ENCODE assay signal across 10 mouse cellular contexts in the genomic region with DNA sequence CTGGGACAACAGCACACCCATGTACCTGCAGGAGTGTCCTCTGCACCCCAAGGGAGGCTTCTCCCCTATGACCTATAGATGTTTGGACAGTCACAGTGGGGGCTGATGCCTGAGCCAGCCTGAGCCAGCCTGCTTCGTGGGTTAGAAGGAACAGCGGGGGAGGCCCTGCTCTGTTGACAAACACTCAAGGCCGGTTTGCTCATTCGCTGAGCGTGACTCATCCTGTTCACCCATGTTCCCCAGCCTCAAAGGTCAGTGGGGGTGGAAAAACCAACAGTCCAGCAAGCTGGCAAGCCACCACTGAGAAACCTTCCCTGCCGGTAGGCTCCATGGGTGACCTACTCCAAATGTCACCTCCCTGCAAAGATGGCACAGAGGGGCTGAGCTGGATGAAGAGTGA. TPM values are rescaled to one million over a fixed set of nuclear protein-coding genes. Genes with fewer than 3 reads are reported as not detected.
DNase-seq lines count a peak whose midpoint lies in the region; ATAC-seq lines count a peak whose summit lies in the region.
"Had no signal": no experiment of that assay in that cellular context is flagged by ENCODE, and none has a peak within 500 bp of the region (broad histone marks: within the 10 kb centered on the region; RNA-seq: fewer than 3 reads in every experiment).

No protein-coding gene starts in this region.

- H3K9me3 ChIP-seq in stomach, embryonic 16.5 days (replicated peaks; ENCODE audit: control insufficient read depth, low read length): no peaks in the 10 kb centered on the region
- H3K9me3 ChIP-seq in forebrain, embryonic 14.5 days (replicated peaks; ENCODE audit: control insufficient read depth, low read length): no peaks in the 10 kb centered on the region
- no peaks in the 10 kb centered on the region for H3K9me3 ChIP-seq in forebrain, embryonic 15.5 days

- DNase-seq in cerebellum, adult 18-20 months: peak; percentile 62 to 72
- no peak for DNase-seq in cerebellum, postnatal 10 days
- DNase-seq in cerebellum, adult 8-10 months: peak; percentile 56
- DNase-seq in liver: peak; percentile 63
- DNase-seq in forebrain, embryonic 14.5 days (ENCODE audit: low spot score): no peak
- DNase-seq: heart, postnatal 10 days; thymus, postnatal 36 days had no signal

- H3K27me3 ChIP-seq in stomach, embryonic 16.5 days (ENCODE audit: control insufficient read depth, insufficient read depth, low read length): no peaks in the 10 kb centered on the region
- H3K27me3 ChIP-seq in forebrain, embryonic 14.5 days (replicated peaks; ENCODE audit: control insufficient read depth, insufficient read depth, low read length): no peaks in the 10 kb centered on the region
- no peaks in the 10 kb centered on the region for H3K27me3 ChIP-seq in forebrain, embryonic 15.5 days

- WGBS in stomach, embryonic 16.5 days: 42% methylated on average over 6 of the region's 6 CpGs
- 82% methylated on average over 6 of the region's 6 CpGs for WGBS in forebrain, embryonic 14.5 days
- 81% methylated on average over 6 of the region's 6 CpGs for WGBS in forebrain, embryonic 15.5 days

- H3K36me3 ChIP-seq in stomach, embryonic 16.5 days (ENCODE audit: control insufficient read depth, insufficient read depth, low read length): no peaks in the 10 kb centered on the region
- H3K36me3 ChIP-seq in forebrain, embryonic 14.5 days (ENCODE audit: control insufficient read depth, insufficient read depth, low read length): 0 out of 2 replicates have a peak, but pooled peaks cover 4% of the 10 kb centered on the region
- peaks cover 4% of the 10 kb centered on the region; the same call in 1 of the 2 replicates for H3K36me3 ChIP-seq in forebrain, embryonic 15.5 days

- no peak overlapping the region for H3K9ac ChIP-seq in stomach, embryonic 16.5 days (ENCODE audit: low read length)
- no peak overlapping the region for H3K9ac ChIP-seq in forebrain, embryonic 14.5 days (ENCODE audit: low read length)
- H3K9ac ChIP-seq in forebrain, embryonic 15.5 days (replicated peaks): no peak overlapping the region

- no peak overlapping the region for H3K27ac ChIP-seq in stomach, embryonic 16.5 days (ENCODE audit: low read length)
- H3K27ac ChIP-seq in forebrain, embryonic 14.5 days (ENCODE audit: low read depth, low read length): no peak overlapping the region
- no peak overlapping the region for H3K27ac ChIP-seq in forebrain, embryonic 15.5 days (replicated peaks)

- no peak overlapping the region for H3K4me3 ChIP-seq in stomach, embryonic 16.5 days (replicated peaks; ENCODE audit: low read length)
- H3K4me3 ChIP-seq in forebrain, embryonic 14.5 days (ENCODE audit: low read depth, low read length): no peak overlapping the region
- H3K4me3 ChIP-seq in forebrain, embryonic 15.5 days: no peak overlapping the region

- no peak overlapping the region for H3K4me2 ChIP-seq in stomach, embryonic 16.5 days (ENCODE audit: low read depth, low read length)
- H3K4me2 ChIP-seq in forebrain, embryonic 14.5 days (ENCODE audit: low read length): no peak overlapping the region
- no peak overlapping the region for H3K4me2 ChIP-seq in forebrain, embryonic 15.5 days (replicated peaks)

- peaks cover 13% of the 10 kb centered on the region; the same call in 1 of the 2 replicates for H3K4me1 ChIP-seq in stomach, embryonic 16.5 days (ENCODE audit: control insufficient read depth, insufficient read depth, low read length)
- 0 out of 2 replicates have a peak, but pooled peaks cover 5% of the 10 kb centered on the region for H3K4me1 ChIP-seq in forebrain, embryonic 14.5 days (ENCODE audit: control insufficient read depth, insufficient read depth, low read length)
- H3K4me1 ChIP-seq in forebrain, embryonic 15.5 days: peaks cover 5% of the 10 kb centered on the region; the same call in 1 of the 2 replicates

- ATAC-seq in stomach, embryonic 16.5 days (ENCODE audit: insufficient read depth, low FRiP score): peak; percentile 61
- ATAC-seq in forebrain, embryonic 14.5 days: no peak
- ATAC-seq in forebrain, embryonic 15.5 days (replicated peaks): no peak
- no peak for ATAC-seq in megakaryocyte progenitor cell, adult 5-6 weeks (replicated peaks; ENCODE audit: poor library complexity)

RNA-seq across cellular contexts. Expression of a gene that starts 32.0 kb away (rescaled TPM):
- 23.0 and 23.1 TPM in 2 replicates for polyA plus RNA-seq in stomach, embryonic 16.5 days (2015; fragmentation: Nextera tagmentation; extraction: Ambion mirVana)
- polyA plus RNA-seq in forebrain, embryonic 14.5 days (2014; fragmentation: Nextera tagmentation; extraction: Ambion mirVana): 9.3 and 10.2 TPM in 2 replicates
- polyA plus RNA-seq in forebrain, embryonic 15.5 days (2015; fragmentation: Nextera tagmentation; extraction: Ambion mirVana): 14.0 and 14.1 TPM in 2 replicates
- 9.8 and 11.0 TPM in 2 replicates for total RNA-seq in megakaryocyte progenitor cell, adult 5-6 weeks (2015)
- 10.5 and 11.8 TPM in 2 replicates for total RNA-seq in megakaryocyte progenitor cell, adult 5-6 weeks (2017)

Comparison
In these comparisons a context has a peak if more than half of its experiments do, and no peak if none do; other contexts are left out.
1. DNase-seq: peak in cerebellum, adult 18-20 months (2 of 2), cerebellum, adult 8-10 months (single experiment) and liver (single experiment); none in cerebellum, postnatal 10 days (0 of 2) and forebrain, embryonic 14.5 days (single experiment).